Mouse (Mus musculus) G1E (cell line): ENCODE data around the gene Jarid2.

Experiments used
- CTCF ChIP-seq: IDR thresholded peaks from 2 replicates; pipeline ENCODE4 v1.5.1; 2012; ENCODE audit warnings: low read depth, low read length, inconsistent platforms, mixed read lengths
- GATA1 ChIP-seq: IDR thresholded peaks from 2 replicates; pipeline ENCODE4 v1.6.1; 2012; ENCODE audit warnings: borderline replicate concordance, low read length, inconsistent platforms, mixed read lengths
- POLR2AphosphoS5 ChIP-seq: IDR thresholded peaks from 2 replicates; pipeline ENCODE4 v1.6.1; 2012; ENCODE audit warnings: low read depth, low read length, inconsistent platforms; ENCODE audit not compliant: insufficient replicate concordance
- TAL1 ChIP-seq: conservative IDR thresholded peaks from 2 replicates; pipeline ENCODE4 v1.6.1; 2012; ENCODE audit warnings: low read depth, low read length, inconsistent platforms, mixed read lengths

DNA sequence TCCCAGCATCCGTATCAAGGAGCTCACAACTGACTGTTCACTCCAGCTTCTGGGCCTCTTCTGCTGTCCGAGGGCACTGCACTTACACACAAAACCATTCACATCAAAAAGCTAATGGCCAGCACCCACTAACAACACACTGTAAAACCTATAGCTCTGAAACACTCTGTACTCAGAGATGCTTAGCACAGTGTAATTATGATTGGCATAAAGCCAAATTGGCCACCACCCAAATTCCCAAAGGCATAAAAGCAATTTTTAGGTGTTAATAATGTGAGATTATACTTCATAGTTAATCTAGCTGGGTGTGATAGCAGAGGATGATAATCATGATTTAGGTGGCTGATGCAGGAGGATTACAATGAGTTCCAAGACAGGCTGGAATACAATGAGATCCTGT, 214.3 kb downstream of the Jarid2 start:
- TF ChIP-seq CTCF (no peak), GATA1 (no peak), POLR2AphosphoS5 (no peak), TAL1 (no peak)
